Mouse (Mus musculus): ENCODE data around the gene Sowahd.

Sowahd gene

DNA sequence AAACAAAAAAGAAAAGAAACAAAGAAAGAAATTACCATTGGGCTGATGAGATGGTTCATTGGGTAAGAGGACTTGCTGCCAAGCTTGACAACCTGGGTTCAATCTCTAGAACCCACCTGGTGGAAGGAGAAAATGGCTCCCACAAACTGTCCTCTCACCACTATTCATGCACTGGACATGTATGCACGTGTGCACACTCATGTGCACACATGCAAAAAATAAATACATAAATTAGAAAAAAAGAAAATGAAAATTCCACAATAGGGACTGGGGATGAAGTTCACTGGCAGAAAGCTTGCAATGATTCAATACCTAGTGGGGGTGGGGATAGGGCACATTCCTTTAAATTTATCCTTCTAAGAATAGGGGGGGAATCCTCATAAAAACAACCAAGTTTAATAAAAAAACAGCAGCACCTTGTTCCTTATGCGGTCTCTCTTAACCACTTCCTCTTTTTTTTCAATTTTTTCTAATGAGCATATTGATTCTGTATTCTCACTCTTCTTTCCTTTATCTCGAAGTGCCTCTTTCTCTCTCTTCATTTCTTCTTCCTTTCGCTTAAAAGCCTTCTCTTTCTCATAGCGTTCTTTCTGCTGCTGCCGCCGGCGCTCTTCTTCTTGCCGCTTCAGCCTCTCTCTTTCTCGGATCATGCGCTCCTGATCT is 46.6 kb downstream of the Sowahd start:
- DNase-seq (ENCODE audit: low read depth) = no peak

DNA sequence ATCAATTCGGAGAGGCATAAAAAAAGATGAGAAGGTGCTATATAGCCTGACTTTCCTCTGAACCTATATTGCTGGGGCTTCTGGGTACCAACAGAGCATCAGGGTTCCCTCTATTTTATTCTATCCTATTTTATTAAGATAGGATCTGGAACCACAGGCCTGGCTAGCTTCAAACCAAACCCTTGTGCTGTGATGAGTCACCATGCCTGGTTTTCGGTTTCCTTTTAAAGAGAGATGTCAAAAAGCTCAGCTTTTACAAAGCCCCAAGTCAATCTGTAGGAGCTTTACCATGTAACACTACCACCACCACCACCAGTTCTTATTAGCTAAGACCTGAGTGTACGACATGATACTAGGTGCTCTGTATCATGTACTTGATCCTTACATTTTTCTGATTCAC is 50.0 kb downstream of the Sowahd start:
- DNase-seq (ENCODE audit: low read depth) = no peak

Measured in c-Kit-positive CD71-positive TER-119-negative erythroid progenitor cells, embryonic 14.5 days (primary cell).